Mouse (Mus musculus): ENCODE results near the gene Apbb2. TPM values are rescaled to one million over a fixed set of nuclear protein-coding genes. Genes with fewer than 3 reads are reported as not detected.
A peak's percentile ranks its signal among the peaks of the same experiment; 100 is the strongest.

The Apbb2 gene
- polyA plus RNA-seq, 1 experiment from 2014 or later: 28.2 TPM

GRCm38 (mm10) chr5:66367641-66368040 lies 250.9 kb downstream of the Apbb2 start:
- Histone ChIP-seq H3K27me3 (ENCODE audit: poor library complexity, severe bottlenecking) (no peaks in the 10 kb centered on the region), H3K9me3 (no peaks in the 10 kb centered on the region), H3K4me3 (no peak overlapping the region), H3K4me1 (peaks cover 14% of the 10 kb centered on the region), H3K36me3 (replicated peaks) (no peaks in the 10 kb centered on the region), H3K27ac (0 out of 2 replicates have a peak overlapping the region, but pooled peaks have one; percentile 17)
- DNase-seq (ENCODE audit: extremely low spot score, low spot score): no peak
- 66% methylated on average over 11 of the region's 11 CpGs for WGBS

- peaks cover 25% of the 10 kb centered on the region for H3K4me1 ChIP-seq
- no peaks in the 10 kb centered on the region for H3K36me3 ChIP-seq (replicated peaks)
- WGBS: 85% methylated on average over 18 of the region's 18 CpGs
- no peaks in the 10 kb centered on the region for H3K27me3 ChIP-seq (ENCODE audit: poor library complexity, severe bottlenecking)
- H3K4me3 ChIP-seq: no peak overlapping the region
- DNase-seq (ENCODE audit: extremely low spot score, low spot score): no peak
- no peaks in the 10 kb centered on the region for H3K9me3 ChIP-seq
- H3K27ac ChIP-seq: no peak overlapping the region
Measured at GRCm38 (mm10) chr5:66363274-66364261, 255.0 kb downstream of the Apbb2 start.

GRCm38 (mm10) chr5:66360739-66361138 lies 257.8 kb downstream of the Apbb2 start:
- H3K27me3 ChIP-seq (ENCODE audit: poor library complexity, severe bottlenecking): no peaks in the 10 kb centered on the region
- 90% methylated on average over 9 of the region's 9 CpGs for WGBS
- DNase-seq (ENCODE audit: extremely low spot score, low spot score): no peak
- no peaks in the 10 kb centered on the region for H3K36me3 ChIP-seq (replicated peaks)
- H3K27ac ChIP-seq: no peak overlapping the region
- peaks cover 18% of the 10 kb centered on the region for H3K4me1 ChIP-seq
- H3K4me3 ChIP-seq: no peak overlapping the region
- H3K9me3 ChIP-seq: peaks cover under 1% of the 10 kb centered on the region; the same call in 1 of the 2 replicates

GRCm38 (mm10) chr5:66359742-66360423 lies 258.7 kb downstream of the Apbb2 start:
- H3K27ac ChIP-seq: no peak overlapping the region
- no peak overlapping the region for H3K4me3 ChIP-seq
- no peaks in the 10 kb centered on the region for H3K27me3 ChIP-seq (ENCODE audit: poor library complexity, severe bottlenecking)
- WGBS: 60% methylated on average over 15 of the region's 15 CpGs
- H3K4me1 ChIP-seq: peaks cover 12% of the 10 kb centered on the region
- peaks cover 4% of the 10 kb centered on the region; the same call in 1 of the 2 replicates for H3K9me3 ChIP-seq
- no peak for DNase-seq (ENCODE audit: extremely low spot score, low spot score)
- no peaks in the 10 kb centered on the region for H3K36me3 ChIP-seq (replicated peaks)

- no peak overlapping the region for H3K4me3 ChIP-seq
- H3K27me3 ChIP-seq (ENCODE audit: poor library complexity, severe bottlenecking): no peaks in the 10 kb centered on the region
- H3K36me3 ChIP-seq (replicated peaks): peaks cover 4% of the 10 kb centered on the region
- WGBS: 92% methylated on average over 3 of the region's 3 CpGs
- no peak overlapping the region for H3K27ac ChIP-seq
- peaks cover 4% of the 10 kb centered on the region; the same call in 1 of the 2 replicates for H3K9me3 ChIP-seq
- H3K4me1 ChIP-seq: peaks cover 8% of the 10 kb centered on the region
- DNase-seq (ENCODE audit: extremely low spot score, low spot score): no peak
Measured at GRCm38 (mm10) chr5:66355147-66355546, 263.4 kb downstream of the Apbb2 start.

- no peaks in the 10 kb centered on the region for H3K27me3 ChIP-seq (ENCODE audit: poor library complexity, severe bottlenecking)
- H3K36me3 ChIP-seq (replicated peaks): peaks cover 4% of the 10 kb centered on the region
- H3K4me3 ChIP-seq: no peak overlapping the region
- H3K4me1 ChIP-seq: no peaks in the 10 kb centered on the region
- 88% methylated on average over 3 of the region's 3 CpGs for WGBS
- H3K27ac ChIP-seq: no peak overlapping the region
- DNase-seq (ENCODE audit: extremely low spot score, low spot score): no peak
- peaks cover 4% of the 10 kb centered on the region; the same call in 1 of the 2 replicates for H3K9me3 ChIP-seq
Measured at GRCm38 (mm10) chr5:66353876-66354275, 264.7 kb downstream of the Apbb2 start.

- 94% methylated on average over 7 of the region's 7 CpGs for WGBS
- H3K27ac ChIP-seq: no peak overlapping the region
- H3K36me3 ChIP-seq (replicated peaks): peaks cover 4% of the 10 kb centered on the region
- no peak overlapping the region for H3K4me3 ChIP-seq
- H3K27me3 ChIP-seq (ENCODE audit: poor library complexity, severe bottlenecking): no peaks in the 10 kb centered on the region
- DNase-seq (ENCODE audit: extremely low spot score, low spot score): no peak
- peaks cover 4% of the 10 kb centered on the region; the same call in 1 of the 2 replicates for H3K9me3 ChIP-seq
- H3K4me1 ChIP-seq: peaks cover 11% of the 10 kb centered on the region
Measured at GRCm38 (mm10) chr5:66351836-66352390, 266.7 kb downstream of the Apbb2 start.

- Histone ChIP-seq H3K27ac (no peak overlapping the region), H3K4me3 (no peak overlapping the region), H3K27me3 (ENCODE audit: poor library complexity, severe bottlenecking) (no peaks in the 10 kb centered on the region), H3K36me3 (replicated peaks) (peaks cover 4% of the 10 kb centered on the region), H3K9me3 (peaks cover 4% of the 10 kb centered on the region; the same call in 1 of the 2 replicates), H3K4me1 (peaks cover 11% of the 10 kb centered on the region)
- 88% methylated on average over 12 of the region's 12 CpGs for WGBS
- no peak for DNase-seq (ENCODE audit: extremely low spot score, low spot score)
Measured at GRCm38 (mm10) chr5:66351064-66351463, 267.5 kb downstream of the Apbb2 start.

- DNase-seq (ENCODE audit: extremely low spot score, low spot score): no peak
- peaks cover 2% of the 10 kb centered on the region; the same call in 1 of the 2 replicates for H3K9me3 ChIP-seq
- H3K27ac ChIP-seq: no peak overlapping the region
- peaks cover 11% of the 10 kb centered on the region for H3K4me1 ChIP-seq
- 94% methylated on average over 6 of the region's 6 CpGs for WGBS
- H3K4me3 ChIP-seq: no peak overlapping the region
- peaks cover 4% of the 10 kb centered on the region for H3K36me3 ChIP-seq (replicated peaks)
- H3K27me3 ChIP-seq (ENCODE audit: poor library complexity, severe bottlenecking): no peaks in the 10 kb centered on the region
Measured at GRCm38 (mm10) chr5:66350611-66351010, 268.0 kb downstream of the Apbb2 start.

- no peak for DNase-seq (ENCODE audit: extremely low spot score, low spot score)
- WGBS: 88% methylated on average over 6 of the region's 6 CpGs
Measured at GRCm38 (mm10) chr5:66348421-66348820, 270.2 kb downstream of the Apbb2 start.

GRCm38 (mm10) chr5:66346756-66347155 lies 271.8 kb downstream of the Apbb2 start:
- Histone ChIP-seq H3K4me3 (no peak overlapping the region), H3K9me3 (no peaks in the 10 kb centered on the region), H3K27me3 (ENCODE audit: poor library complexity, severe bottlenecking) (no peaks in the 10 kb centered on the region), H3K36me3 (replicated peaks) (no peaks in the 10 kb centered on the region; the same call in 1 of the 2 replicates), H3K27ac (no peak overlapping the region), H3K4me1 (peaks cover 23% of the 10 kb centered on the region)
- DNase-seq (ENCODE audit: extremely low spot score, low spot score): no peak
- 91% methylated on average over 6 of the region's 6 CpGs for WGBS

More at GRCm38 (mm10) chr5:66348421-66348820, 270.2 kb downstream of the Apbb2 start:
- no peak overlapping the region for H3K27ac ChIP-seq
- H3K36me3 ChIP-seq (replicated peaks): peaks cover 4% of the 10 kb centered on the region
- peaks cover 18% of the 10 kb centered on the region for H3K4me1 ChIP-seq
- no peaks in the 10 kb centered on the region for H3K27me3 ChIP-seq (ENCODE audit: poor library complexity, severe bottlenecking)
- no peak overlapping the region for H3K4me3 ChIP-seq
- no peaks in the 10 kb centered on the region for H3K9me3 ChIP-seq

- Histone ChIP-seq H3K27me3 (ENCODE audit: poor library complexity, severe bottlenecking) (no peaks in the 10 kb centered on the region), H3K36me3 (replicated peaks) (no peaks in the 10 kb centered on the region), H3K9me3 (no peaks in the 10 kb centered on the region), H3K4me1 (peaks cover 37% of the 10 kb centered on the region), H3K4me3 (no peak overlapping the region), H3K27ac (no peak overlapping the region)
- no peak for DNase-seq (ENCODE audit: extremely low spot score, low spot score)
- 64% methylated on average over 3 of the region's 3 CpGs for WGBS
Measured at GRCm38 (mm10) chr5:66345140-66345539, 273.4 kb downstream of the Apbb2 start.
